Mouse (Mus musculus) 416B (cell line): ENCODE measurements at regions not wholly inside any gene's neighbourhood (a gene's known extent, or its start where the extent isn't known, plus 50 kb on each side); places are given as distances from the start of the nearest gene placed in this dataset.

Experiments used
- DNase-seq: peaks from one replicate; pipeline ENCODE4 v3.0.0; 2011; ENCODE audit warnings: low read depth

GRCm38 (mm10) chr13:40480830-40481229 lies 119.6 kb upstream of the Ofcc1 start:
- DNase-seq, result no peak

GRCm38 (mm10) chr13:40472683-40473082 lies 111.4 kb upstream of the Ofcc1 start:
- no peak for DNase-seq

- no peak for DNase-seq
These were observed 107.9 kb upstream of the Ofcc1 start for GRCm38 (mm10) chr13:40469162-40469561.

GRCm38 (mm10) chr13:40453360-40453759 lies 92.1 kb upstream of the Ofcc1 start:
- DNase-seq, result no peak

- no peak for DNase-seq
These were observed 68.6 kb upstream of the Ofcc1 start for GRCm38 (mm10) chr13:40429831-40430230.

GRCm38 (mm10) chr13:40423051-40423450 lies 61.8 kb upstream of the Ofcc1 start:
- DNase-seq, result no peak

- DNase-seq, result no peak
These were observed 56.6 kb upstream of the Ofcc1 start for GRCm38 (mm10) chr13:40417856-40418255.

- DNase-seq, result no peak
These were observed 51.8 kb upstream of the Ofcc1 start for GRCm38 (mm10) chr13:40413074-40413473.
